Mouse (Mus musculus): Measurements from ENCODE around the gene Podxl.
"Not testable (repeated sequence)": the region's sequence is repeated elsewhere in the genome, so short reads cannot be mapped to it uniquely, and the experiment has no call there.

The Podxl gene

GRCm38 (mm10) chr6:31567200-31567599, 3.4 kb upstream of the Podxl start:
- no peak for DNase-seq (ENCODE audit: low spot score)

- DNase-seq (ENCODE audit: low spot score) = no peak
Observed at GRCm38 (mm10) chr6:31564901-31565391, 1.2 kb upstream of the Podxl start.

DNA sequence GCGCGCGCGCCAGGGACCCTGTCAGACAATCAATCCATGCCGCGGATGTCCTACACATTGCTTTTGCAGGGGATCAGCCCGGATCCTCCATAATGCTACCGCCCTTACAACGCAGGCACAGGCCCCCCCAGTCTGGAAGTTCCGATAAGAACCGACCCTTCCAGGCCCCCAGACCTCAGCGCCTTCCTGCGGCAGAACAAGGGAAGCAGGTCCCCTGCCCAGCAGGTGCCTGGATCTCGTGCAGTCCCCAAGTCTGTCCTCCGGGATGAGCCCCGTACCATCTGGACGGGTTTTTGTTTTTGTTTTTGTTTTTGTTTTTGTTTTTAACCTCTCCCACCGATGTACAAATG, 376 bp upstream of the Podxl start:
- DNase-seq (ENCODE audit: low spot score) = no peak

- DNase-seq (ENCODE audit: low spot score) = no peak
Observed at GRCm38 (mm10) chr6:31562371-31563080, 1.3 kb downstream of the Podxl start.

DNA sequence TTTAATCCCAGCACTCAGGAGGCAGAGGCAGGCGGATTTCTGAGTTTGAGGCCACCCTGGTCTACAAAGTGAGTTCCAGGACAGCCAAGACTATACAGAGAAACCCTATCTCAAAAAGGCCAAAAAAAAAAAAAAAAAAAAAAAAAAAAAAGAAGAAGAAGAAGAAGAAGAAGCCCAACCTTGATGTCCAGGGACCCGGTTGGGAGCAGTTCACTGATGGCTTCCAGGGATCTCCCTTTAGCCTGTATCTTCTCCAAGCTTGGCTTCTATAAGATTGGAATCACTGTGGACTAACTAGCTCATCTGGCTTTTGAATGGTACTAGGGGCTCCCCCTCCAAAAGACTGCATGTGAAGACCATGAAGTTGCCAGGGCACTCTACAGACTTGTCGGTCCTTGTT, 1.8 kb downstream of the Podxl start:
- DNase-seq (ENCODE audit: low spot score) = not testable (repeated sequence)

GRCm38 (mm10) chr6:31560138-31560959, 3.4 kb downstream of the Podxl start:
- no peak for DNase-seq (ENCODE audit: low spot score)

GRCm38 (mm10) chr6:31556460-31557100, 7.2 kb downstream of the Podxl start:
- DNase-seq (ENCODE audit: low spot score) = no peak

DNA sequence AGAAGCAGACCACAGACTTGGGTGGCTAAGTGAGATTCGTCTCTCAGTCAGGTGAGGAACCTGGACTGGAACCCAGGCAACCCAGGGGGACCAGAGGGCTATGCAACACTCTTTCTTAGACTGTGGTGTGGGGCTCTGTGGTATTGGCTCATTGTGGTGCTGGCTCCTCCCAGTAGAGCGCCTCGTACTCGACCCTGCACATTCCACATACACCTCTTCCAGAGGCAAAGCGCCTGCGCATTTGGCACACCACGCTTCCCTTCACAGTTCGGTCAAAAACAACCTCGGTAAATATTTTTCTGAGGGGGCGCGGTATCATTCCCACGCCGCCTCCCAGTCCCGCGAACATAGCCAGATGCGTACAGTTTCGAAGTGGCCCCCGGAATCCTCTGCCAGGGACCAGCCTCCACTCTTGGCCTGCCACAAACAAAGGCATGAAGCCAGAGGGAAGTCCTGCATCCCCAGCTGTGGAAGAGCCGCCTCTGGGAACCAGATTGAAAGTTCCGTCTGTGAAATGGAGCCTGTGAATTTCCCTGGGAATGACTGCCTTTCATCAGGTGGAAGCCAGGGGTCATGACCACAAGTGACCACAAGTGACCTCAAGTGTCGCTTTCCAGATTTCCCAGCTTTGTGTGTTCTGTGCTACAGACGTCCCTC, 12.8 kb downstream of the Podxl start:
- no peak for DNase-seq (ENCODE audit: low spot score)

DNA sequence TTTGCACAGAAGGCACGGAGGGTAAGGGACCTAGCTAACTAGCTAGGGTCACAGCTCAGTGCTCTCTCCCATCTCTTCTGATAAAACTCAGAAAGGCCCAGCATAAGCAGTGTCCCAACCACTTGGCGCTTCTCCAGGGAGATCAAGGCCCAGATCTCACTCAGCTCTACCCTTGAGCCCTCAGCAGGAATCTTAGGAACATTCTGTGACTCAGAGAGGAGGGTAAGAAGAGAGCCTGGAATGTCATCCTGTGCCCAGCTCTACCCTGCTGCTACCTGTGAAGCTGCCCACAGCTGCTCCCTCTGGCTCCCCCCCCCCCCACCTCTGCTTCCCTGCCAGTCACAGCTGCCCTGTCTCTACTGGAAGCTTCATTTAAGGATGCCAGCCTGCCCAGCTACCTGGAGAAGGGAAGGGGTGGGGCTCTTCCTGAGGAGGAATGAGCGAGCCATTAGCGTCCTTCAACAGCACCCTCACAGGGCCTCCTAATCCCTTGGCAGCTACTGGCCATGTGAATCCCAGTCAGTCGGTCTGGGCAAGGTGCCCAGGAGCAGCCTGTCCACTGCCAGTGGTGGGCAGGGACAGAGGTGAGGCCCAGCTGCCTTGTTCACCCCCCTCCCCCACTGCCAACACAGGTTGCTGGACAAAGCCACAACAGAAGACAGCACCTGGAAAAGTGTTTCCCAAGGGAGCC, 14.3 kb downstream of the Podxl start:
- DNase-seq (ENCODE audit: low spot score) = peak; percentile 76

DNA sequence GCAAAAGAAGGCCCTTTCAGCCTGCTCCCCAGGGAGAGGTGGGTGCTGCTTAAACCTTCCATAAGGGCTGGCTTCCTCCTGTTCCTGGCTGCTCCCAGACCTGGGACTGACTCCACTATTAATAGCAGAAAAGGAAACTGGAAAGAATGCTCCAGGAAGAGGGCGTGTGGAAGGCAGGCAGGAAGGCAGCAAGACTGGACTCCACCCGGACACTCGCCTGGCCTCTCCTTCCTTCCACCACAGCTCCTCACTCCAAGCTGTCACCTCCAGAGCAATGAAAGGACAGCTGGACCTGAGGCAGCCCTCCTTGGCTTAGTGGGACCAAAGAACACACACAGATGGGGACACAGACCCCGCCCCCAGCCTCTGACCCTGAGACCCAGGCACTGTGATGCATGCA, 19.5 kb downstream of the Podxl start:
- DNase-seq (ENCODE audit: low spot score) = no peak

- DNase-seq (ENCODE audit: low spot score) = no peak
Observed at GRCm38 (mm10) chr6:31540018-31540417, 23.8 kb downstream of the Podxl start.

GRCm38 (mm10) chr6:31538112-31538511, 25.7 kb downstream of the Podxl start:
- DNase-seq (ENCODE audit: low spot score) = no peak

GRCm38 (mm10) chr6:31537193-31537592, 26.6 kb downstream of the Podxl start:
- no peak for DNase-seq (ENCODE audit: low spot score)

DNA sequence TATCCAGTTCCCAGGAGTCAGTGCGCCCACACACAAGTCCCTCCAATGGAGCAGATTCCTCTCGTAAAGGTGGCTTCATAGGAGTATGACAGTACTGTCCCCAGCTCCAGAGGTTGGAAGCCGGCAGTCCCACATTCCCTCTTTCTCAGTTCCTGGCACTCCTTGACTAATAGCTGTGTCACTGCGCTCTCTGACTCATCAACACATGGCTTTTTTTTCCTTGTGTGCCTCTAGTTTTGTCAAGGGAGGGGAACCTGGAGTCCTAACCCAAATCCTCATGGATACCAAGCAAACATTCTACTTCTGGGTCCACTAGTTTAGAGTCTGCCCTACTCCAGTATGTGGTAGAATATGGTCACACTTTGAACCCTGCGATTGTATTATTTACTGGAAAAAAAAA, 29.1 kb downstream of the Podxl start:
- DNase-seq (ENCODE audit: low spot score) = no peak

DNA sequence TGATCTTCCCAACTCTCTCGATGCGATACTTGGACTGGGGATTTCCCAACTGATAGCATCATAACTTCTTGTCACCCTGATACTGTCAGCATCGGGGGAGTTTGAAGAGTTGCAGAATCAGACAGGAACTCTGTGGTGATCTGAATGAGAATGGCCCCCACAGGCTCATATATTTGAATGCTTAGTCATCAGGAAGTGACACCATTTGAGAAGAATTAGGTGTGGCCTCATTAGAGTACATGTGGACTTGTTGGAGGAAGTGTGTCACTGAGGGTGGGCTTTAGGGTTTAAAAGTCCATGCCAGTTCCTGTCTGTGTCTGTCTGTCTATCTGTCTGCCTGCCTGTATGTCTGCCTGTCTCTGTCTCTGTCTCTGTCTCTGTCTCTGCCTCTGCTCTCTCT, 31.9 kb downstream of the Podxl start:
- DNase-seq (ENCODE audit: low spot score) = no peak

- no peak for DNase-seq (ENCODE audit: low spot score)
Observed at GRCm38 (mm10) chr6:31528339-31528738, 35.4 kb downstream of the Podxl start.

GRCm38 (mm10) chr6:31527897-31528296, 35.9 kb downstream of the Podxl start:
- DNase-seq (ENCODE audit: low spot score) = no peak

GRCm38 (mm10) chr6:31526929-31527328, 36.9 kb downstream of the Podxl start:
- DNase-seq (ENCODE audit: low spot score) = no peak

DNA sequence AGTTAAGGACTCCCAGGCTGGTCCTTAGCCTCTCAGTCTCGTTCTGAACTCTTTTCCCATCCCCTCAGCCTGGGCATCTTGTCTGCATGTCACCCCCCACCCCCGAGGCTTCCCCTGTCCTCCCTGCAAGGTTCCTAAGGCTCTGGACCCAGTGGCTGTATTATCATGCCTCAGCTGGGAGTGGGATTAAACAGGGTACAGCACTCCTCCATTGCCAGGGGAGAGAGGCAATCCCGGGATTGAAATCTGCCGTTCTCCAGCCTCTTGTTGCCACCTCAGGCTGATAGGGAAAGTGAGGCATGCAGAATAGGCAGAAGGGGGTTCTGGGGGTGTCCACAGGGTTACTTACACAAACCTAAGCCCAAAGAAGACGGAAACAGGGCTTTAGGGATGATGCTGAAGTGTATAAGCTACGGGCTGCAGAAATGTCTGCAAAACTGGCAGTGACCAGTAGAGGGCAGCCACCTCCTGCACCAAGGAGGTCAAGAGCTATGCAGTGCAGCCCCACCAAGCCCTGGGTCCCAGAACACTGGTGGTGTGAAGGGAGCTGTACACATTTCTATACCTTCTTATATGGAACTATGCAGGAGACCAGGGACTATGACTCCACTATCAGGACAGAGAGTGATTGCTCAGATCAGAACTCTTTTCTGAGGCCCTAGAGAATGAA, 38.4 kb downstream of the Podxl start:
- DNase-seq (ENCODE audit: low spot score) = peak; percentile 75

GRCm38 (mm10) chr6:31524647-31525046, 39.1 kb downstream of the Podxl start:
- DNase-seq (ENCODE audit: low spot score) = no peak

DNA sequence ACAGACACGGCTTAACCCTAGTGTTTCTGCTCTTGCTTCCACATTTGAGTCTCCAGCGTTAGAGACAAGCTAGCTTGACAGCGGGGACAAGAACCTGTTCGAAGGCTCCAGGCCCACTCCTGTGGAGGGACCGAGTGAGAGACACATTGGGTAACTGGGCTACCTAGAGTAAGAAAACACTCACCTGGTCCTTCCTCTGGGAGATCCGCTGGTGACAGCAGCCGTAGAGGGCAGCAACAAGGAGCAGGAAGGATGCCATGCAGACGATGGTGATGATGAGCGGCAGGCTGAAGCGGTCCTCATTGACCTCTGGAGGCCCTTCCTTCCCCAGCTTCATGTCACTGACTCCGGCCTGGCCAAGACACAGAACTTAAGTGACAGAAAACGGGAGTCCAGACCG, 39.7 kb downstream of the Podxl start:
- no peak for DNase-seq (ENCODE audit: low spot score)

All from adipocyte (in vitro differentiated cells).